Comparison of ENCODE assay signal across 8 mouse cellular contexts in the genomic region with DNA sequence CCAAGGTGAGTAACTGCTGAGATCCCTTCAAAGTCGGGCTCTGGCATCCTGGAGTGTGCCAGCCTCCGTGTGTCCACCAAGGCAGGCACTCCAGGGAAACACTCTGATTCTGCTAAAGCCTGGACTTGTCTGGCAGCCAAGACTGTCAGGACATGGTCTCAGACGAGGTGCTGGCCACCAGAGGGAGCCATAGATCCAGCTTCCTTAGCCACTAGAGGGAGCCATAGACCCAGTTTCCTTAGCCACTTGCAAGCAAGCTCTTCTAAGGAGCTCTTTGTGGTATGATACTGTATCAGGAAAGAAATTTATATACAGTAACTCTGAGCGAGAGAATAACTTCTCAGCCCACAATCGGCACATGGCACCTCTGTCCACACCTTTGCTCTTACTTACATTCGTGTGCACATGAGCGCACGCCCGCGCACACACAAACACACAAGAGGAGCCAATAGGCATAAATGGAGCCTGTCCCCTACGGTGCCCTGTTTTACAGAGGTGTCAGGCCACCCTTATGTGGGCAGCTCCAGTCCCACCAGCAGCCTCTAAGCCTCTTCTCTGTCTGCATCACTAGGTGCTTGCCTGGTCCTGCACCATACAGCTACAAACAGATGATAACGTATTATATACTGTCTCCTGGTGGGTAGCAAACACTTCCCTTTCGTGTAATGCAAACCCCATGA. TPM values are rescaled to one million over a fixed set of nuclear protein-coding genes. Genes with fewer than 3 reads are reported as not detected.
DNase-seq lines count a peak whose midpoint lies in the region; ATAC-seq lines count a peak whose summit lies in the region.

No protein-coding gene starts in this region.

- no peak overlapping the region for H3K9ac ChIP-seq in intestine, embryonic 14.5 days (ENCODE audit: low read length)

- peak; percentile 56 for ATAC-seq in intestine, embryonic 14.5 days (replicated peaks; ENCODE audit: low FRiP score, low TSS enrichment, low read depth)

- peaks cover 13% of the 10 kb centered on the region for H3K4me1 ChIP-seq in intestine, embryonic 14.5 days (replicated peaks; ENCODE audit: control insufficient read depth, insufficient read depth, low read length)

- no peak overlapping the region for H3K4me3 ChIP-seq in intestine, embryonic 14.5 days (ENCODE audit: low read depth, low read length)

- H3K4me2 ChIP-seq in intestine, embryonic 14.5 days (ENCODE audit: low read length): no peak overlapping the region

- no peaks in the 10 kb centered on the region for H3K9me3 ChIP-seq in intestine, embryonic 14.5 days (ENCODE audit: control insufficient read depth, low read length)

- H3K27ac ChIP-seq in intestine, embryonic 14.5 days (ENCODE audit: low read depth): no peak overlapping the region; the same call in 1 of the 2 replicates

- WGBS in intestine, embryonic 14.5 days: 46% methylated on average over 13 of the region's 13 CpGs

- intact Hi-C loops in left cerebral cortex, postnatal 10 days (cut with DNase I): loop anchor here (1.0 kb wide), 1 partner anchor 123 kb away; no protein-coding TSS in a partner anchor

- H3K27me3 ChIP-seq in intestine, embryonic 14.5 days (replicated peaks; ENCODE audit: control insufficient read depth, insufficient read depth, low read length): no peaks in the 10 kb centered on the region

- no peaks in the 10 kb centered on the region for H3K36me3 ChIP-seq in intestine, embryonic 14.5 days (ENCODE audit: control insufficient read depth, insufficient read depth, low read length)

- peak; percentile 92 to 94 for DNase-seq in adrenal gland, adult 18-20 months (ENCODE audit: low spot score in 2 of 2)
- peak; percentile 87 for DNase-seq in embryo, embryonic 11 days
- DNase-seq in gastrocnemius, postnatal 25 days: peak; percentile 81
- DNase-seq in intestine, embryonic 14.5 days (ENCODE audit: low spot score): peak; percentile 100
- DNase-seq in left cerebral cortex, postnatal 10 days (ENCODE audit: extremely low spot score in 1 of 2, low spot score in 2 of 2): peak; percentile 85 to 90
- peak; percentile 95 for DNase-seq in mesoderm, embryonic 11.5 days (ENCODE audit: low read depth, low spot score)
- peak; percentile 90 for DNase-seq in right cerebral cortex, postnatal 25 days
- DNase-seq in urinary bladder, postnatal 36 days (ENCODE audit: low spot score in 2 of 2): peak; percentile 93 to 96

RNA-seq across cellular contexts. Expression of a gene that starts 35.6 kb away (rescaled TPM):
- total RNA-seq in adrenal gland, adult 18-20 months (2021): 10 to 100 TPM; 31.8 to 41.9 TPM
- 10 to 100 TPM in 1 of 2 experiments, 1 to 10 TPM in 1; 9.0 to 12.9 TPM for total RNA-seq in gastrocnemius, postnatal 25 days (2021)
- 54.8 and 58.2 TPM in 2 replicates for polyA plus RNA-seq in intestine, embryonic 14.5 days (2014; fragmentation: Nextera tagmentation; extraction: Ambion mirVana)
- 10 to 100 TPM; 12.5 to 13.4 TPM for total RNA-seq in left cerebral cortex, postnatal 10 days (2021)
